Mouse (Mus musculus): Measurements from ENCODE around the gene Btbd18. TPM values are rescaled to one million over a fixed set of nuclear protein-coding genes. Genes with fewer than 3 reads are reported as not detected.
"Not testable (repeated sequence)": the region's sequence is repeated elsewhere in the genome, so short reads cannot be mapped to it uniquely, and the experiment has no call there.

Gene Btbd18
- polyA plus RNA-seq, 1 experiment from 2014 or later, result 0.18 TPM

DNA sequence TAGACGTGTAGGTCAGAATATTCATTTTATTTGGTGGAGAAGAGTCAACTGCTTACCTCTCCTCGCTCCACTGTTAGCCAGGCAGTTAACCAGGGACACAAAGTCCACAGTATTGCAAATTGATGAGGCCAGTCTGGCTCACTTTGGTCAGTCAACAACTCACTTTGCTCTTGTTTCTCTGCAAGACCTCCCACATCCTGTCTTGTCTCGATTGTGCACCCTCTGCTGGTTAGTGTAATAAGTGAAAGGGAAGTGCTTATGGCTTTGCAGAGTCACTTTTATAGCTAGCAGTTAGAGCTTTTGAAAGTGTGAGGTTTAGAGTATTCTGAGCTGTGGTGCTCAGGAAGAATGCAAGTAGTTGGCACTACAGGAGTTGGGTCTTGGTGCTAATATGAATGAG lies 1.4 kb downstream of the Btbd18 start:
- no peaks in the 10 kb centered on the region for H3K4me1 ChIP-seq (replicated peaks; ENCODE audit: control insufficient read depth, insufficient read depth, low read length)
- no peak overlapping the region for H3K4me3 ChIP-seq (ENCODE audit: low read length)
- no peaks in the 10 kb centered on the region for H3K27me3 ChIP-seq (ENCODE audit: control insufficient read depth, insufficient read depth, low read depth, low read length)
- H3K9me3 ChIP-seq (ENCODE audit: control insufficient read depth, low read length), result no peaks in the 10 kb centered on the region
- 47% methylated on average over 3 of the region's 3 CpGs for WGBS
- H3K9ac ChIP-seq (ENCODE audit: low read length), result no peak overlapping the region
- H3K27ac ChIP-seq (ENCODE audit: low read length), result no peak overlapping the region
- no peak for ATAC-seq (ENCODE audit: low read depth)
- no peak overlapping the region for H3K4me2 ChIP-seq (ENCODE audit: low read depth, low read length)
- no peaks in the 10 kb centered on the region for H3K36me3 ChIP-seq (ENCODE audit: control insufficient read depth, insufficient read depth, low read length)

DNA sequence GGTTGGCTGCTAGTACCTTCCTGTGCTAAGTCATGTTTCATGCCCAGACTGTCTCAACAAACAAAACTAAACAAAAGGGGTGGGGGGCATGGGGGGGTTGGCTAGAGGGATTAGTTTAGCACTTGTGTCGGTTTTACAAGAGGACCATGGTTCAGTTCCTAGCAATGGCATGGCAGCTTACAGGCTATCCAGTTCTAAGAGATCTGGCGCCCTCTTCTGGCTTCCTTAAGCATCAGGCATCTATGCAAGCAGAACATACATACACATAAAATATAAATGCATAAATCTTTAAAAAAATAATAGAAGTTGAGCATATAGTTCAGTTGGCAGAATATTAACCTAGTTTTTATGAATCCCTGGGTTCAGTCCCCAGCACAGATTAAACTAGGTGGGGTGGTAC lies 4.0 kb downstream of the Btbd18 start:
- no peaks in the 10 kb centered on the region for H3K36me3 ChIP-seq (ENCODE audit: control insufficient read depth, insufficient read depth, low read length)
- 34% methylated on average over 2 of the region's 2 CpGs for WGBS
- no peak overlapping the region for H3K9ac ChIP-seq (ENCODE audit: low read length)
- H3K4me1 ChIP-seq (replicated peaks; ENCODE audit: control insufficient read depth, insufficient read depth, low read length), result no peaks in the 10 kb centered on the region; the same call in 1 of the 2 replicates
- no peak for ATAC-seq (ENCODE audit: low read depth)
- no peaks in the 10 kb centered on the region for H3K9me3 ChIP-seq (ENCODE audit: control insufficient read depth, low read length)
- H3K27ac ChIP-seq (ENCODE audit: low read length), result no peak overlapping the region
- no peak overlapping the region for H3K4me2 ChIP-seq (ENCODE audit: low read depth, low read length)
- no peak overlapping the region for H3K4me3 ChIP-seq (ENCODE audit: low read length)
- no peaks in the 10 kb centered on the region for H3K27me3 ChIP-seq (ENCODE audit: control insufficient read depth, insufficient read depth, low read depth, low read length)

DNA sequence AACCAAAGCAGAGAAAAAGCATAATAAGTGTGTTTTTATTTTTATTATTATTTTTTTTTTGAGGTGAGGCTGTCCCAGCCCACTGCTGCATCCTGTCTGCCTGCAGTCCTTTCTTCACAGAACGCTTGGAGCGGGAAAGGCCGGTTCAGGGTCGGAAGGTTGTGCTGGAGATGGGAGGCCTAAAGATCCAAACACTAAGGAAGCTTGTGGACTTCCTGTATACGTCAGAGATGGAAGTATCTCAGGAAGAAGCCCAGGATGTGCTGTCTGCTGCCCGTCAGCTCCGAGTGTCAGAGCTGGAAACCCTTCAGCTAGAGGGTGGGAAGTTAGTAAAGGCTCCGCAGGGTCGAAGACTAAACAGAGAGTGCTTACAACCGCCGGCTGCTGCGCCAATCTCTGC lies 7.2 kb downstream of the Btbd18 start:
- Histone ChIP-seq H3K4me1 (replicated peaks; ENCODE audit: control insufficient read depth, insufficient read depth, low read length) (peaks cover 9% of the 10 kb centered on the region), H3K9me3 (ENCODE audit: control insufficient read depth, low read length) (no peaks in the 10 kb centered on the region), H3K4me3 (ENCODE audit: low read length) (no peak overlapping the region), H3K27me3 (ENCODE audit: control insufficient read depth, insufficient read depth, low read depth, low read length) (no peaks in the 10 kb centered on the region), H3K27ac (ENCODE audit: low read length) (peak overlapping the region; percentile 60), H3K36me3 (ENCODE audit: control insufficient read depth, insufficient read depth, low read length) (no peaks in the 10 kb centered on the region), H3K9ac (ENCODE audit: low read length) (no peak overlapping the region), H3K4me2 (ENCODE audit: low read depth, low read length) (no peak overlapping the region)
- ATAC-seq (ENCODE audit: low read depth), result no peak
- 39% methylated on average over 12 of the region's 12 CpGs for whole genome bisulfite sequencing

DNA sequence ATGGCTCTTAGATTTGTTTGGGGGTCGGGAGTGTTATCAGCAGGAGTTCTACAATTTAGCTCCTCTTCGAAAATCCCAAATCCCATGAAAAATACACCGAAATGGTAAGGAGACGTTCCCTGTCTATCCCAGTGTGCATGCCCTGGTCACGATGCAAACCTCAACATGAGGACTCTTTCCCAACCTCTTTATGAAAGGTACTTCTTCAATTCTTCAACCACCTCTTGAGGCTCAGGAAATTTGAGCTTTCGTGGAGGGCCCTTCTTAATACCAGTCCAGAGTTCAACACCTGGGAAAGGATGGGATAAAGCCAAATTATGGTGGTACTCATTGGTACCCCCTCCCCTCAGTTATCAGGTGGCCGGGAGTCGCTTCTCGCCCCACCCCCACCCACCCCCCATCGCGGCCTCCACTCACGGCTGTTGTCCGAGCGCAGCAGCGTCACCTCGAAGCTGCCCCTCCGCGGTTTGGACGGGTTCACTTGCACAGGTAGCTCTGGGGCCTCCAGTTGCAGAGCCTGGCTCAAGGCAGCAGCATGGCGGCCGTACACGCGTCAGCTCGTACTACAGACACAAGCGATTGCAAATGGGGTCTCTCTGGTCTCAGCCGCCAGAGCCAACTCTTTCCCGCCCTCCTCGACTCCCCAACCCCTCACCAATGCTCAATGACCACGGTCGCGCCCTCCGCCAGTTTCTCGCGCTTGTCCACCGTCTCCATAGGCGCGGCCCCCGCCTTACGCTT lies 11.1 kb downstream of the Btbd18 start:
- Histone ChIP-seq H3K4me1 (replicated peaks; ENCODE audit: control insufficient read depth, insufficient read depth, low read length) (peaks cover 9% of the 10 kb centered on the region), H3K4me2 (ENCODE audit: low read depth, low read length) (peak overlapping the region; percentile 81), H3K27ac (ENCODE audit: low read length) (peak overlapping the region; percentile 93), H3K9ac (ENCODE audit: low read length) (peak overlapping the region; percentile 95), H3K9me3 (ENCODE audit: control insufficient read depth, low read length) (no peaks in the 10 kb centered on the region), H3K36me3 (ENCODE audit: control insufficient read depth, insufficient read depth, low read length) (peaks cover 16% of the 10 kb centered on the region), H3K4me3 (ENCODE audit: low read length) (peak overlapping the region; percentile 77), H3K27me3 (ENCODE audit: control insufficient read depth, insufficient read depth, low read depth, low read length) (no peaks in the 10 kb centered on the region)
- ATAC-seq (ENCODE audit: low read depth), result peak; percentile 70
- WGBS, result 1% methylated on average over 39 of the region's 39 CpGs

DNA sequence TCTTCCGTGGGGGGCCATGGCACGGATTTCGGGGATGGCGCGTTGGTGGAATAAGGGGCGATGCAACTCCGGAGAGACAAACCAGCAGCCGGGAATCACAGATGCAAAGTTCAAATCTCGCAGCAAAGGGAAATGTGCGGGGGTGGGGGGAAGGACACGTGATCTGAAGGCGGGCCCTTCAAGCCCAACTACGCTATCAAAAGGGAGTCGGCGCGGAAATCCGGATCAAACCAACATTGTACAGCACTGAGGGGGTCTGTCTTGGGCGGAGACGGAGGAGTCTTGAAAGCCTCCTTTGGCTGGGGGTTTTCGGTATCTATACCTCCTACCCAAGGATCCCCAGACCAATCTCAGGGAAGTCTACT lies 11.7 kb downstream of the Btbd18 start, which contains the start of gene Selenoh:
Gene Selenoh, minus strand, starts transcription at position 202 of the 365 bp plus-strand sequence.
- WGBS, result 1% methylated on average over 20 of the region's 20 CpGs
- H3K36me3 ChIP-seq (ENCODE audit: control insufficient read depth, insufficient read depth, low read length), result peaks cover 18% of the 10 kb centered on the region

DNA sequence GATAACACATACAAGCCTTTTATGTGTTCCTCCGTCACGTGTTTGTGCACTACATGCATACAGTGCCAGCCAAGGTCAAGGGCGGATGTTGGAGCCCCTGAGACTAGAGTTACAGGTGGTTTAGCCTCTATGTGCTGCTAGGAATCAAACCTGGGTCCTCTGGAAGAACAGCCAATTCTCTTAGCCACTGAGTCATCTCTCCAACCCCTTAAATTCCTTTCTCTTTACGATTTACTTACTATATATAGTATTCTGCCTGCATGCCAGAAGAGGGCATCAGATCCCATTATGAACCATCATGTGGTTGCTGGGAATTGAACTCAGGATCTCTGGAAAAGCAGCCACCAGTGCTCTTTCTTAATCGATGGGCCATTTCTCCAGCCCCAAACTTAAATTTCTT lies 12.7 kb downstream of the Btbd18 start:
- WGBS, result 51% methylated on average over 4 of the region's 5 CpGs
- H3K36me3 ChIP-seq (ENCODE audit: control insufficient read depth, insufficient read depth, low read length), result peaks cover 19% of the 10 kb centered on the region
- H3K4me2 ChIP-seq (ENCODE audit: low read depth, low read length); H3K27ac ChIP-seq (ENCODE audit: low read length); H3K9ac ChIP-seq (ENCODE audit: low read length); ATAC-seq (ENCODE audit: low read depth); H3K9me3 ChIP-seq (ENCODE audit: control insufficient read depth, low read length); H3K4me3 ChIP-seq (ENCODE audit: low read length); H3K27me3 ChIP-seq (ENCODE audit: control insufficient read depth, insufficient read depth, low read depth, low read length); H3K4me1 ChIP-seq (replicated peaks; ENCODE audit: control insufficient read depth, insufficient read depth, low read length): not testable (repeated sequence)

More for the DNA sequence above, 11.7 kb downstream of the Btbd18 start, which contains the start of gene Selenoh:
- Histone ChIP-seq H3K9ac (ENCODE audit: low read length) (peak within 1 kb of the TSS; percentile 95), H3K4me2 (ENCODE audit: low read depth, low read length) (peak within 1 kb of the TSS; percentile 81), H3K27me3 (ENCODE audit: control insufficient read depth, insufficient read depth, low read depth, low read length) (no peaks in the 10 kb centered on the region), H3K4me1 (replicated peaks; ENCODE audit: control insufficient read depth, insufficient read depth, low read length) (peaks cover 9% of the 10 kb centered on the region), H3K4me3 (ENCODE audit: low read length) (peak within 1 kb of the TSS; percentile 77), H3K9me3 (ENCODE audit: control insufficient read depth, low read length) (no peaks in the 10 kb centered on the region), H3K27ac (ENCODE audit: low read length) (peak within 1 kb of the TSS; percentile 93)
- ATAC-seq (ENCODE audit: low read depth), result peak; percentile 97

DNA sequence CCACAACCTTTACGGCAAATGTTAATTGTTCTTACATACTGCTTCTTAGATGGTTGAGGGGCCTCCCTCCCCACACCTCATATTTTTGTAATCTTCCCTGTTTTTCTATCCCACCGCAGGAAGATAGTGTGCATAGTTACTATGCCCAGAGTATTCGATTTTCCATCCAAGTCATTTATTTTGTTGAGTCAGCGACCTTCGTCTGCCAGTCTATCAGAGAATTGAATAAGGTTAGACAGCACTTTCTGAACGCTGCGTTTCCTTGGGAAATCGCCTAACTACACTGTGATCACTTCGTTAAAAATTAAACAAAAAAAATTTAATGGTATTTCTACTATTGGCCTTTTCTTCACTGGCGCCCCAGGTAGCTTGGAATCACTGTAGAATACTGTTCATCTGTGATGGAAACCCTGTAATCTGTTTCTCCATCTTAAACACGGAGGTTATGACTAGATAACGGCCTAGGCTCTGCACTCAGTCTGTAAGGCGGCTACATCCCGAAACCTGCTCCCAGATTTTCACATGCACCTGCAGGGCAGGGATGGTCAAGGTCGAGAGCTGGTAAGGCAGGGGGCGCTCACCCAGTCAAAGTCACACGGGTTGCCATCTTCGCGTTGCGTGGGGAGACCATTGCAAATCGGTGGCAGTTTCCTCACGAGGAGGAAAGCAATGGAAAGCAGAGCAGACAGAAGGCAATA lies 18.5 kb downstream of the Btbd18 start:
- no peak overlapping the region for H3K27ac ChIP-seq (ENCODE audit: low read length)
- peak; percentile 39 for ATAC-seq (ENCODE audit: low read depth)

DNA sequence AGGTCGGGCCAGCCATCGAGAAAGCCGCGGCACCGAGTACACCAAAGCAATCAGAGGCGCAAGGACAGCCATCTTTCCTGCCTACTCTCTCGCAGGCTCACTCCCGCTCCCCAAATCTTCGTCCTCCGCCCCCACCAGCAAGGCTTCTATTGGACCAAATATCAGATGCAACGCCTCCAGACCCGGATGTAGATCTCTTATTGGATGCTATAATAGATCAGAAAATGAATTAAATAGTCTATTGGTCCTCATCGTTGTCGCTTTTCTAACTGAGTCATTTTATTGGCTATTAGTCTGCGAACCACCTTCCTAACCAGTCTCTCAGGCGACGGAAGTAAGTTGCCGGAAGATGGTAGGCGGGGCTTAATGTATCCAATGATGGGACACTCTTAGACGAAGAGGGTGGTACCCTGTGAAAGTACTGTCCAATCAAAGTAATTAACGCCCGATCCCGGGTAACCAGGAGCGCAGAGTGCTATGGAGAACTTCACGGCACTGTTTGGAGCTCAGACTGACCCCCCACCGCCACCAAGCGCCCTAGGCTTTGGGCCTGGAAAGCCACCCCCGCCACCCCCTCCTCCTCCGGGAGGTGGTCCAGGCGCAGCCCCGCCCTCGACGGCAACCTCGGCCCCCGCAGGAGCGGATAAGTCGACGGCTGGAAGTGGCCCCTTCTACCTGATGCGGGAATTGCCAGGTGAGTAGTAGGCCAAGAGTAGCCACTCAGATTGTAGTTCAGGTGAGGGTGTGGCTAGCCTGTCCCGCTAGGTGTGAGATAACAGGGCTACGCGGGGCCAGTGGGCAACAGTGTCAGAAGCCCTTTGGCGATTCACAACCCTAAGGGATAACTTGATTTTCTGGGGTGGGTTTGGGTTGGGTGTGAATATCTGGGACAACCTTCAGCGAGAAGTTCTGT lies 19.3 kb downstream of the Btbd18 start, which contains the start of the genes Gm28635 and Med19:
Gene Gm28635, minus strand, starts transcription at position 74 of the 913 bp plus-strand sequence.
Gene Med19, plus strand, starts transcription at position 435 of the 913 bp plus-strand sequence.
- peaks cover 13% of the 10 kb centered on the region for H3K4me1 ChIP-seq (replicated peaks; ENCODE audit: control insufficient read depth, insufficient read depth, low read length)
- under 1% methylated on average over 44 of the region's 44 CpGs for WGBS
- peaks cover 13% of the 10 kb centered on the region for H3K36me3 ChIP-seq (ENCODE audit: control insufficient read depth, insufficient read depth, low read length)
- H3K4me2 ChIP-seq (ENCODE audit: low read depth, low read length), result peak within 1 kb of the TSS; percentile 89
- peak within 1 kb of the TSS; percentile 81 for H3K27ac ChIP-seq (ENCODE audit: low read length)
- H3K27me3 ChIP-seq (ENCODE audit: control insufficient read depth, insufficient read depth, low read depth, low read length), result no peaks in the 10 kb centered on the region
- peak within 1 kb of the TSS; percentile 95 for H3K9ac ChIP-seq (ENCODE audit: low read length)
- peak within 1 kb of the TSS; percentile 100 for H3K4me3 ChIP-seq (ENCODE audit: low read length)
- peak; percentile 99 for ATAC-seq (ENCODE audit: low read depth)
- no peaks in the 10 kb centered on the region for H3K9me3 ChIP-seq (ENCODE audit: control insufficient read depth, low read length)

More for the DNA sequence above, 18.5 kb downstream of the Btbd18 start:
- Histone ChIP-seq H3K9me3 (ENCODE audit: control insufficient read depth, low read length) (no peaks in the 10 kb centered on the region), H3K36me3 (ENCODE audit: control insufficient read depth, insufficient read depth, low read length) (peaks cover 20% of the 10 kb centered on the region), H3K4me2 (ENCODE audit: low read depth, low read length) (peak overlapping the region; percentile 73), H3K4me3 (ENCODE audit: low read length) (peak overlapping the region; percentile 64), H3K9ac (ENCODE audit: low read length) (peak overlapping the region; percentile 66), H3K4me1 (replicated peaks; ENCODE audit: control insufficient read depth, insufficient read depth, low read length) (peaks cover 13% of the 10 kb centered on the region), H3K27me3 (ENCODE audit: control insufficient read depth, insufficient read depth, low read depth, low read length) (no peaks in the 10 kb centered on the region)
- 8% methylated on average over 22 of the region's 22 CpGs for WGBS

Measured in lung, embryonic 16.5 days (tissue).